Mouse (Mus musculus) liver, embryonic 15.5 days (tissue): ENCODE results near the gene Col15a1. TPM values are rescaled to one million over a fixed set of nuclear protein-coding genes. Genes with fewer than 3 reads are reported as not detected.

ENCODE experiments used
- ATAC-seq: fragments of 200-750 bp; cut with Nextera tagmentation; 2 replicates; pipeline ENCODE4 v1.8.0; 2017; ENCODE audit warnings: moderate number of reproducible peaks, mild to moderate bottlenecking, moderate library complexity; ENCODE audit not compliant: insufficient read depth
- H3K27ac ChIP-seq: fragments of 300-500 bp; sonication (generic); replicated peaks from 2 replicates; pipeline ENCODE4 v1.5.1; 2015; ENCODE audit warnings: mild to moderate bottlenecking, inconsistent platforms
- H3K27me3 ChIP-seq: fragments of 300-500 bp; sonication (generic); 2 replicates; pipeline ENCODE4 v1.6.1; 2015; ENCODE audit warnings: mild to moderate bottlenecking, inconsistent platforms
- H3K36me3 ChIP-seq: fragments of 300-500 bp; sonication (generic); replicated peaks from 2 replicates; pipeline ENCODE4 v1.6.1; 2015; ENCODE audit warnings: moderate library complexity, mild to moderate bottlenecking, inconsistent platforms
- H3K4me1 ChIP-seq: fragments of 300-500 bp; sonication (generic); replicated peaks from 2 replicates; pipeline ENCODE4 v1.6.1; 2015; ENCODE audit warnings: inconsistent platforms
- H3K4me2 ChIP-seq: fragments of 300-500 bp; sonication (generic); 2 replicates; pipeline ENCODE4 v1.6.1; 2015; ENCODE audit warnings: moderate library complexity, mild to moderate bottlenecking, inconsistent platforms
- H3K4me3 ChIP-seq: fragments of 300-500 bp; sonication (generic); replicated peaks from 2 replicates; pipeline ENCODE4 v1.5.1; 2015; ENCODE audit warnings: mild to moderate bottlenecking, inconsistent platforms
- H3K9ac ChIP-seq: fragments of 300-500 bp; sonication (generic); 2 replicates; pipeline ENCODE4 v1.6.1; 2015; ENCODE audit warnings: moderate library complexity, mild to moderate bottlenecking, inconsistent platforms
- H3K9me3 ChIP-seq: fragments of 300-500 bp; sonication (generic); replicated peaks from 2 replicates; pipeline ENCODE4 v1.6.1; 2016; ENCODE audit warnings: inconsistent platforms
- WGBS: fragments of 180-500 bp; shearing (Covaris S2); methylation state at CpG from one replicate; pipeline ENCODE4 v1.1.7; 2015; ENCODE audit warnings: mixed read lengths; ENCODE audit not compliant: insufficient replicate concordance; 5-methylcytosine and 5-hydroxymethylcytosine counted together
- polyA plus RNA-seq: library from polyadenylated mRNA; unstranded; fragments of >200 nt; fragmentation: Nextera tagmentation; extraction: Ambion mirVana; gene quantifications from 2 replicates; pipeline ENCODE4 v1.2.1, GENCODE M21; 2015

Gene Col15a1
- polyA plus RNA-seq, 1 experiment from 2014 or later: 0.53 TPM

GRCm38 (mm10) chr4:47203643-47204042 is 4.3 kb upstream of the Col15a1 start:
- ATAC-seq: no peak
- no peaks in the 10 kb centered on the region for H3K36me3 ChIP-seq
- H3K27me3 ChIP-seq: peaks cover 29% of the 10 kb centered on the region
- H3K4me3 ChIP-seq: no peak overlapping the region
- H3K9me3 ChIP-seq: no peaks in the 10 kb centered on the region
- no peak overlapping the region for H3K4me2 ChIP-seq
- 61% methylated on average over 5 of the region's 5 CpGs for WGBS
- H3K27ac ChIP-seq: no peak overlapping the region
- no peak overlapping the region for H3K9ac ChIP-seq
- H3K4me1 ChIP-seq: no peaks in the 10 kb centered on the region

GRCm38 (mm10) chr4:47205846-47206245 is 2.1 kb upstream of the Col15a1 start:
- H3K36me3 ChIP-seq: no peaks in the 10 kb centered on the region
- no peaks in the 10 kb centered on the region for H3K9me3 ChIP-seq
- 26% methylated on average over 6 of the region's 6 CpGs for WGBS
- H3K27me3 ChIP-seq: peaks cover 47% of the 10 kb centered on the region
- no peak overlapping the region for H3K27ac ChIP-seq
- no peak overlapping the region for H3K4me2 ChIP-seq
- H3K9ac ChIP-seq: no peak overlapping the region
- ATAC-seq: no peak
- no peak overlapping the region for H3K4me3 ChIP-seq
- no peaks in the 10 kb centered on the region for H3K4me1 ChIP-seq

GRCm38 (mm10) chr4:47208421-47208991 is 545 bp downstream of the Col15a1 start:
- H3K4me1 ChIP-seq: no peaks in the 10 kb centered on the region
- H3K36me3 ChIP-seq: no peaks in the 10 kb centered on the region
- peaks cover 47% of the 10 kb centered on the region for H3K27me3 ChIP-seq
- no peaks in the 10 kb centered on the region for H3K9me3 ChIP-seq
- 3% methylated on average over 40 of the region's 40 CpGs for WGBS
- no peak overlapping the region for H3K4me3 ChIP-seq
- peak overlapping the region; percentile 15; the same call in 1 of the 2 replicates for H3K4me2 ChIP-seq
- ATAC-seq: no peak
- H3K27ac ChIP-seq: no peak overlapping the region
- H3K9ac ChIP-seq: no peak overlapping the region

- Histone ChIP-seq H3K36me3 (no peaks in the 10 kb centered on the region), H3K27ac (no peak overlapping the region), H3K27me3 (peaks cover 47% of the 10 kb centered on the region), H3K9me3 (no peaks in the 10 kb centered on the region), H3K9ac (no peak overlapping the region), H3K4me2 (no peak overlapping the region), H3K4me3 (no peak overlapping the region), H3K4me1 (no peaks in the 10 kb centered on the region)
- no peak for ATAC-seq
- 57% methylated on average over 7 of the region's 7 CpGs for WGBS
Observed at GRCm38 (mm10) chr4:47209466-47209865, 1.5 kb downstream of the Col15a1 start.

GRCm38 (mm10) chr4:47218828-47219227 is 10.9 kb downstream of the Col15a1 start:
- H3K36me3 ChIP-seq: no peaks in the 10 kb centered on the region

GRCm38 (mm10) chr4:47219393-47219792 is 11.4 kb downstream of the Col15a1 start:
- Histone ChIP-seq H3K4me2 (no peak overlapping the region), H3K27me3 (no peaks in the 10 kb centered on the region; the same call in 1 of the 2 replicates), H3K9me3 (no peaks in the 10 kb centered on the region), H3K4me3 (no peak overlapping the region), H3K27ac (no peak overlapping the region), H3K4me1 (no peaks in the 10 kb centered on the region), H3K9ac (no peak overlapping the region), H3K36me3 (no peaks in the 10 kb centered on the region)
- 55% methylated on average over 10 of the region's 10 CpGs for WGBS
- ATAC-seq: no peak

More at GRCm38 (mm10) chr4:47218828-47219227, 10.9 kb downstream of the Col15a1 start:
- Histone ChIP-seq H3K4me3 (no peak overlapping the region), H3K27ac (no peak overlapping the region), H3K9ac (no peak overlapping the region), H3K9me3 (no peaks in the 10 kb centered on the region), H3K27me3 (no peaks in the 10 kb centered on the region; the same call in 1 of the 2 replicates), H3K4me2 (no peak overlapping the region), H3K4me1 (no peaks in the 10 kb centered on the region)
- WGBS: 82% methylated on average over 1 of the region's 1 CpGs
- no peak for ATAC-seq

GRCm38 (mm10) chr4:47220544-47220943 is 12.6 kb downstream of the Col15a1 start:
- Histone ChIP-seq H3K9me3 (no peaks in the 10 kb centered on the region), H3K4me3 (no peak overlapping the region), H3K4me1 (no peaks in the 10 kb centered on the region), H3K27ac (no peak overlapping the region), H3K9ac (no peak overlapping the region), H3K27me3 (no peaks in the 10 kb centered on the region; the same call in 1 of the 2 replicates), H3K4me2 (no peak overlapping the region), H3K36me3 (no peaks in the 10 kb centered on the region)
- WGBS: 52% methylated on average over 3 of the region's 3 CpGs
- ATAC-seq: no peak

GRCm38 (mm10) chr4:47222146-47222545 is 14.2 kb downstream of the Col15a1 start:
- no peak for ATAC-seq
- 47% methylated on average over 3 of the region's 3 CpGs for WGBS
- H3K27ac ChIP-seq: no peak overlapping the region
- no peaks in the 10 kb centered on the region for H3K4me1 ChIP-seq
- no peaks in the 10 kb centered on the region; the same call in 1 of the 2 replicates for H3K27me3 ChIP-seq
- H3K9me3 ChIP-seq: no peaks in the 10 kb centered on the region
- H3K4me2 ChIP-seq: no peak overlapping the region
- H3K9ac ChIP-seq: no peak overlapping the region
- H3K4me3 ChIP-seq: no peak overlapping the region
- no peaks in the 10 kb centered on the region for H3K36me3 ChIP-seq

- no peak overlapping the region for H3K9ac ChIP-seq
Observed at GRCm38 (mm10) chr4:47225920-47226319, 18.0 kb downstream of the Col15a1 start.

GRCm38 (mm10) chr4:47227101-47227500 is 19.1 kb downstream of the Col15a1 start:
- H3K9ac ChIP-seq: no peak overlapping the region
- no peak overlapping the region for H3K27ac ChIP-seq
- WGBS: 64% methylated on average over 4 of the region's 4 CpGs
- no peaks in the 10 kb centered on the region for H3K9me3 ChIP-seq
- no peaks in the 10 kb centered on the region for H3K36me3 ChIP-seq
- H3K4me2 ChIP-seq: no peak overlapping the region
- no peaks in the 10 kb centered on the region for H3K4me1 ChIP-seq
- ATAC-seq: no peak
- H3K4me3 ChIP-seq: no peak overlapping the region
- no peaks in the 10 kb centered on the region for H3K27me3 ChIP-seq

More at GRCm38 (mm10) chr4:47225920-47226319, 18.0 kb downstream of the Col15a1 start:
- Histone ChIP-seq H3K27me3 (no peaks in the 10 kb centered on the region; the same call in 1 of the 2 replicates), H3K27ac (no peak overlapping the region), H3K4me3 (no peak overlapping the region), H3K36me3 (no peaks in the 10 kb centered on the region), H3K4me2 (no peak overlapping the region), H3K4me1 (no peaks in the 10 kb centered on the region), H3K9me3 (no peaks in the 10 kb centered on the region)
- no peak for ATAC-seq
- WGBS: 55% methylated on average over 6 of the region's 6 CpGs

- Histone ChIP-seq H3K4me3 (no peak overlapping the region), H3K4me2 (no peak overlapping the region), H3K9ac (no peak overlapping the region), H3K27ac (no peak overlapping the region), H3K9me3 (no peaks in the 10 kb centered on the region), H3K27me3 (no peaks in the 10 kb centered on the region), H3K4me1 (no peaks in the 10 kb centered on the region), H3K36me3 (no peaks in the 10 kb centered on the region)
- no peak for ATAC-seq
- 59% methylated on average over 6 of the region's 6 CpGs for WGBS
Observed at GRCm38 (mm10) chr4:47227756-47228155, 19.8 kb downstream of the Col15a1 start.

GRCm38 (mm10) chr4:47228945-47229344 is 21.0 kb downstream of the Col15a1 start:
- Histone ChIP-seq H3K36me3 (no peaks in the 10 kb centered on the region), H3K27me3 (no peaks in the 10 kb centered on the region), H3K27ac (no peak overlapping the region), H3K9me3 (no peaks in the 10 kb centered on the region), H3K4me1 (no peaks in the 10 kb centered on the region), H3K4me3 (no peak overlapping the region), H3K9ac (no peak overlapping the region), H3K4me2 (no peak overlapping the region)
- ATAC-seq: no peak
- WGBS: 47% methylated on average over 5 of the region's 5 CpGs
